In the genomic region with DNA sequence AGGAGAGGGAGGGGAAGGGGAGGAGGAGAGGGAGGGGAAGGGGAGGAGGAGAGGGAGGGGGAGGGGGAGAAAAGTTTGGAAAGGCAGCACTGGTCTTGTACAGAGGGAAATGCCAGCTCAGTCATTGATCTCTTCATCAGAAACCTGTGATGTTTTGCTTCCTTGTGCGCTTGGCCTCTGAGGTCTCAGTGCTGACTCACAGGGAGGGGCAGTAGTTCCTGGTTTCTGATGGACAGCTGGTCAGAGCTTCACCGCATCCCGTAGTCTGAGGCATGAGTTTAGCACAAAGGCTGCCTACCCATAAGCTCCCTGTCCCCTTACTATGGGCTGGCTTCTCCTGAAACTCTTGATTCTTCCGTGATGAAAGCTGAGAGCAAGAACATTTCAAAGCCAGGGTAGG, we compare ENCODE assay signal across 10 mouse cellular contexts. TPM values are rescaled to one million over a fixed set of nuclear protein-coding genes. Genes with fewer than 3 reads are reported as not detected.
DNase-seq lines count a peak whose midpoint lies in the region; ATAC-seq and TF ChIP-seq lines count a peak whose summit lies in the region.
"Had no signal": no experiment of that assay in that cellular context is flagged by ENCODE, and none has a peak within 500 bp of the region (broad histone marks: within the 10 kb centered on the region; RNA-seq: fewer than 3 reads in every experiment).

No protein-coding gene starts in this region.

- intact Hi-C loops in heart, postnatal 36 days (cut with DNase I), result no loop called here

- peak; percentile 88 for ATAC-seq in heart, embryonic 12.5 days (ENCODE audit: insufficient number of reproducible peaks, low FRiP score)
- ATAC-seq in liver, embryonic 14.5 days (ENCODE audit: insufficient read depth), result peak; percentile 75
- ATAC-seq: forebrain, embryonic 16.5 days had no signal

- 0 out of 2 replicates have a peak, but pooled peaks cover under 1% of the 10 kb centered on the region for H3K27me3 ChIP-seq in heart, embryonic 12.5 days (replicated peaks)
- H3K27me3 ChIP-seq in liver, embryonic 14.5 days (ENCODE audit: control insufficient read depth, insufficient read depth, low read length), result no peaks in the 10 kb centered on the region
- H3K27me3 ChIP-seq in small intestine, adult 2 months (ENCODE audit: control insufficient read depth, insufficient read depth, low read length), result no peaks in the 10 kb centered on the region

- H3K9ac ChIP-seq in heart, embryonic 12.5 days, result no peak overlapping the region
- H3K9ac ChIP-seq in liver, embryonic 14.5 days (replicated peaks), result 0 out of 2 replicates have a peak overlapping the region, but pooled peaks have one; percentile 11

- no peak for DNase-seq in heart, postnatal 36 days
- peak; percentile 34 for DNase-seq in c-Kit-negative CD71-positive TER-119-positive erythroid progenitor cells, embryonic 14.5 days (ENCODE audit: low read depth, low spot score)
- DNase-seq in liver, embryonic 14.5 days (ENCODE audit: low read depth in 3 of 3, low spot score in 3 of 3), result no peak
- DNase-seq in embryo, embryonic 9.5 days (ENCODE audit: extremely low spot score), result no peak
- DNase-seq in gastrocnemius, adult 8-10 months (ENCODE audit: low spot score in 2 of 2), result no peak
- no peak for DNase-seq in layer of hippocampus, postnatal 10 days (ENCODE audit: low spot score in 2 of 2)

- H3K27ac ChIP-seq in heart, embryonic 12.5 days (ENCODE audit: poor library complexity, severe bottlenecking), result no peak overlapping the region
- peak overlapping the region; percentile 29 for H3K27ac ChIP-seq in liver, embryonic 14.5 days
- peak overlapping the region; percentile 66 for H3K27ac ChIP-seq in small intestine, adult 2 months (ENCODE audit: insufficient read depth, low read depth, low read length)

- no peak for TF ChIP-seq POLR2A in small intestine, adult 2 months (IDR thresholded peaks at IDR 0.05; ENCODE audit: low read depth, low read length)

- TF ChIP-seq CTCF in liver, embryonic 14.5 days (IDR thresholded peaks at IDR 0.05; ENCODE audit: low read depth), result no peak
- TF ChIP-seq CTCF in small intestine, adult 2 months (IDR thresholded peaks at IDR 0.05; ENCODE audit: extremely low read depth, insufficient read length, insufficient replicate concordance, low read depth, low read length), result no peak

- no peak overlapping the region for H3K4me3 ChIP-seq in heart, embryonic 12.5 days
- H3K4me3 ChIP-seq in liver, embryonic 14.5 days (ENCODE audit: insufficient read depth in 1 of 2, low read depth in 2 of 2, low read length in 2 of 2), result no peak overlapping the region
- H3K4me3 ChIP-seq in small intestine, adult 2 months (ENCODE audit: low read depth, low read length), result no peak overlapping the region

- H3K4me2 ChIP-seq in heart, embryonic 12.5 days, result no peak overlapping the region
- H3K4me2 ChIP-seq in liver, embryonic 14.5 days (ENCODE audit: low read depth), result peak overlapping the region; percentile 33
- H3K4me2 ChIP-seq: midbrain, embryonic 11.5 days had no signal

- no peaks in the 10 kb centered on the region for H3K4me1 ChIP-seq in heart, embryonic 12.5 days (replicated peaks)
- peaks cover 8 to 18% of the 10 kb centered on the region in 2 experiments; a peak in 3 of 4 replicates for H3K4me1 ChIP-seq in liver, embryonic 14.5 days (replicated peaks; ENCODE audit: control insufficient read depth in 2 of 2, insufficient read depth in 2 of 2, low read length in 1 of 2)
- peaks cover 16% of the 10 kb centered on the region; the same call in 1 of the 2 replicates for H3K4me1 ChIP-seq in small intestine, adult 2 months (ENCODE audit: control insufficient read depth, insufficient read depth, insufficient read length, low read length)

- no peak for TF ChIP-seq EP300 in liver, embryonic 14.5 days (IDR thresholded peaks at IDR 0.05; ENCODE audit: low read depth)

- H3K36me3 ChIP-seq in heart, embryonic 12.5 days, result no peaks in the 10 kb centered on the region
- H3K36me3 ChIP-seq in liver, embryonic 14.5 days (replicated peaks; ENCODE audit: control insufficient read depth, insufficient read depth, low read depth), result no peaks in the 10 kb centered on the region
- H3K36me3 ChIP-seq in small intestine, adult 2 months (ENCODE audit: control insufficient read depth, insufficient read depth, low read length), result no peaks in the 10 kb centered on the region

- no peaks in the 10 kb centered on the region for H3K9me3 ChIP-seq in heart, embryonic 12.5 days (replicated peaks)
- H3K9me3 ChIP-seq in liver, embryonic 14.5 days (ENCODE audit: control insufficient read depth, low read length), result no peaks in the 10 kb centered on the region

- 21% methylated on average over 4 of the region's 4 CpGs for WGBS in heart, embryonic 12.5 days
- 4% methylated on average over 4 of the region's 4 CpGs for WGBS in liver, embryonic 14.5 days (ENCODE audit: insufficient replicate concordance)
- 4% methylated on average over 4 of the region's 4 CpGs for WGBS in small intestine, adult 2 months

RNA-seq across cellular contexts. Expression of a gene that starts 6.1 kb away (rescaled TPM):
- 4.7 and 4.9 TPM in 2 replicates for polyA plus RNA-seq in heart, embryonic 12.5 days (2016; fragmentation: Nextera tagmentation; extraction: Ambion mirVana)
- 1 to 10 TPM in 1 of 2 experiments, under 1 TPM in 1; 0.79 to 1.6 TPM for total RNA-seq in heart, postnatal 36 days (2021)
- polyA plus RNA-seq in liver, embryonic 14.5 days (2012; rRNA removed), result 1.2 and 1.4 TPM in 2 replicates
- 1.3 and 1.4 TPM in 2 replicates for polyA plus RNA-seq in liver, embryonic 14.5 days (2014; fragmentation: Nextera tagmentation; extraction: Ambion mirVana)
- 0.43 and 0.84 TPM in 2 replicates for polyA plus RNA-seq in small intestine, adult 2 months (2012; rRNA removed)
- total RNA-seq in gastrocnemius, adult 8-10 months (2022), result 1 to 10 TPM; 2.3 to 5.4 (median 3.6) TPM
- total RNA-seq in layer of hippocampus, postnatal 10 days (2021), result 1 to 10 TPM; 7.3 to 7.4 TPM

RNA-seq across cellular contexts. Expression of a gene that starts 9.5 kb away (rescaled TPM):
- polyA plus RNA-seq in heart, embryonic 12.5 days (2016; fragmentation: Nextera tagmentation; extraction: Ambion mirVana), result 289 and 290 TPM in 2 replicates
- total RNA-seq in heart, postnatal 36 days (2021), result 1 to 10 TPM; 1.3 to 1.9 TPM
- 23.5 and 25.0 TPM in 2 replicates for polyA plus RNA-seq in liver, embryonic 14.5 days (2012; rRNA removed)
- polyA plus RNA-seq in liver, embryonic 14.5 days (2014; fragmentation: Nextera tagmentation; extraction: Ambion mirVana), result 25.8 and 31.6 TPM in 2 replicates
- polyA plus RNA-seq in small intestine, adult 2 months (2012; rRNA removed), result 56.8 and 68.9 TPM in 2 replicates
- total RNA-seq in gastrocnemius, adult 8-10 months (2022), result 100 to 1,000 TPM; 268 to 367 (median 304) TPM
- total RNA-seq in layer of hippocampus, postnatal 10 days (2021), result 1 to 10 TPM; 2.9 to 4.1 TPM

RNA-seq across cellular contexts. Expression of a gene that starts 52.3 kb away (rescaled TPM):
- 94.7 and 95.4 TPM in 2 replicates for polyA plus RNA-seq in heart, embryonic 12.5 days (2016; fragmentation: Nextera tagmentation; extraction: Ambion mirVana)
- 10 to 100 TPM; 57.9 to 64.8 TPM for total RNA-seq in heart, postnatal 36 days (2021)
- polyA plus RNA-seq in liver, embryonic 14.5 days (2012; rRNA removed), result 22.5 and 27.0 TPM in 2 replicates
- polyA plus RNA-seq in liver, embryonic 14.5 days (2014; fragmentation: Nextera tagmentation; extraction: Ambion mirVana), result 17.1 and 19.6 TPM in 2 replicates
- polyA plus RNA-seq in small intestine, adult 2 months (2012; rRNA removed), result 26.5 and 60.8 TPM in 2 replicates
- 10 to 100 TPM; 50.9 to 64.8 (median 53.1) TPM for total RNA-seq in gastrocnemius, adult 8-10 months (2022)
- total RNA-seq in layer of hippocampus, postnatal 10 days (2021), result 100 to 1,000 TPM; 115 TPM

Comparison
In these comparisons a context has a peak if more than half of its experiments do, and no peak if none do; other contexts are left out.
1. RNA of a gene that starts 9.5 kb away (total RNA-seq): 268 to 367 TPM in gastrocnemius, adult 8-10 months; 2.9 to 4.1 TPM in layer of hippocampus, postnatal 10 days and 1.3 to 1.9 TPM in heart, postnatal 36 days; every median in the first group is over 10 times any median in the second.